Mouse (Mus musculus): ENCODE data around the gene Metap1. TPM values are rescaled to one million over a fixed set of nuclear protein-coding genes. Genes with fewer than 3 reads are reported as not detected.
"Not testable (repeated sequence)": the region's sequence is repeated elsewhere in the genome, so short reads cannot be mapped to it uniquely, and the experiment has no call there.

Gene Metap1
- polyA plus RNA-seq, 1 experiment: 46.9 TPM

DNA sequence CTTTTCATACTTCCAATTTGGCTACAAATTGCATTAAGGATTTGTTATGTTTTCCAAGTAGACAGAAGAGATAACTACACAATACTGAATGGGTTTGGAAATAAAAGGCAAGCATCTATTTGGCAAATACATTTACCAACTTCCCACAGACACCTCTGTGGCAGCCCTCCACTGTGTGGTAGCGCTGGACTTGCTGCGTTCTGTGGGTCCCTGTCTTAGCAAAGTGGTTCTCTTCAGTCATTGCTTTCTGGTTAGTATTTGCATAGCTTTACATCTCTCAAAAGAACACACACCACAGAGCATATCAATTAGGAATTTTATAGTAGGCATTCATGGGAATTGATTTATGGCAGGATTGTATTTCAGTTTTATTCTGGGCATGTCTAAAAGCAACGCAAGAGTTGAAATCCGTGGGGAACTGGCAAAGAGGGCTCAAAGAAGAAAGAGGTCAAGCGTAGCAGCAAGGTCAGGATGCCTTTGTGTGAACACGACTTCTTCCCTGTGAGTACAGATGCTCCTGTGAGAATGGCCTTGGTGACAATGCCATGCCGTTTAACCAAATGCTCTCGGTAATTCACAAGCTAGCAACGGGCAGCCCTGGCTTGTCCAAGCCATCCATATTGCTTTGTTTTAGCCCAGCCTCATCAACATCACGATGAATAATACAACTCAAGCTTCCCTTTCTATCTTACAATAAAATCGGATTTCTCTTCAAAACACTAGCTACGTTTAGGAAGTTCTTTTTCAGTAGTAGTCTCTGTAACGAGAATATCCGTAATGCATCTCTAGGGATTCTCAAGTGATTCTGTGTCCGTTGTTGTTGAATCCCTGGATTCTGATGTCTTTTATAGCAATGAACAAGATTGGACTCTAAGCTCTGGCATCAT is 10.8 kb upstream of the Metap1 start:
- DNase-seq (ENCODE audit: low spot score): no peak

DNA sequence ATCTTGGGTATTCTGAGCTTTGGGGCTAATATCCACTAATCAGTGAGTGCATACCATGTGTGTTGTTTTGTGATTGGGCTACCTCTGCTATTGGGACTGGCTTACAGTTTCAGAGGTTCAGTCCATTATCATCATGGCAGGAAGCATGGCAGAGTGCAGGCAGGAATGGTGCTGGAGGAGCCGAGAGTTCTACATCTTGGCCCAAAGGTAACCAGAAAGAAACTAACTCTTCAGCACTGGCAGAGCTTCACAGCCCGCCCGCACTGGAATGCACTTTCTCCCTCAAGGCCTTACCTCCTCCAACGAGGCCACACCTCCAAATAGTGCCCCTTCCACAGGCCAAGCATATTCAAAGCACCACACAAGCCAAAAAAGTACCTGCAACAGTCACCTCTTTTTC is 9.4 kb upstream of the Metap1 start:
- DNase-seq (ENCODE audit: low spot score): no peak

DNA sequence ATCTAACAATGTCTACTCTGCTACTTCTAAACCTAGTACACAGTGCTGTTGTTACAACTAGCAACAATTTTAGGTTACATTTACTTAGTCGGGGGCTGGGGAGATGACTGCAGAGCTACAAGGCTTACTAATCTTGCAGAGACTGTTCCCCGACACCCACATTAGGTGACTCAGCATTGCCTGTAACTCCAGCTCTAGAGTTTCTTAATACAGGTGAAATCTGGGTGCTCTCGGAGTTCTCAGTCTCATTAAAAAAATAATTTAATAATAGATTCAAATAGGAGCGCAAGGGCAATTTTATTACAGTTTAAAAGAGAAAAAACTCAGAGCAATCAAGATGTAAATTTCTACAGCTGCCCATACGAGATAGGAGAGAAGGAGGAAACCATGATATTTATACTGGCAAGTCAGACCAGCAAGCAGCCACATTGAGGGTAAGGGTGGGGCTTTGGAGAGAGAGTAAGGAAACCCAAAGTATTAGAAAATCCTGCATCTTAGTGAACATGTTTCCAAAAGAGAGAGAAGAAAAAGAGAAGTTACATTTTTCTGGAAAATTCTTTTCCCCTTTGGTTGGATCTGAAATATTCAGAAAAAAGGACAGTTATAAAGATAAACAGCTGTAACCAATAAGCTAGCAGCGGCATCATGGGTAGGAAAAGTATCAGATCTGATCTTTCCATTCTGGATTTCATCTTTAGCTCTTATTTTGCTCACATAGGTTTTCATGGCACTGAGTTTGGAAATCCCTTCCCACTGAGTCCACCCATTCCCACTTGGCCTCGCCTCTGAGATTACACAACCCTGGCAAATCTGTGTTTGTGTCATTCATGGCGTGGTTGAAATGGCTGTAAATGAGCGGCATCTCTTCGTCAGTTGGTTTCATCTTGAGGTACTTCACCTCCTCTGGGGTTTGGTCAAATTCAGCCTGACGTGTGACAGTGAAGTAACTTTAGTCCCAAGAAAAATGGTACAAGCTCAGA is 6.1 kb upstream of the Metap1 start:
- DNase-seq (ENCODE audit: low spot score): no peak

DNA sequence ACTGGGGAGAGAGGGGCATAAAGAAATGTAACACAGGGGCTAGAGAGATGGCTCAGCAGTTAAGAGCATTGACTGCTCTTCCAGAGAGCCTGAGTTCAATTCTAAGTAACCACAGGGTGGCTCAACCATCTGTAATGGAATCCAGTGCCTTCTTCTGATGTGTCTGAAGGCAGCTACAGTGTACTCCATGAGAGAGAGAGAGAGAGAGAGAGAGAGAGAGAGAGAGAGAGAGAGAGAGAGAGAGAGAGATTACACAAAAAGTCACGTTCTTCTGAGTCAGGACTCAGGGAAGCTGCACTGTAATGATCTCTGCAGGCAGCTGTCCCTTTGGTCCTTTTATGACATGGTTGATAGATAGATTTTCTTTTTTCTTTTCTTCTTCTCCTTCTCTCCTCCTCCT is 5.2 kb upstream of the Metap1 start:
- DNase-seq (ENCODE audit: low spot score): no peak

DNA sequence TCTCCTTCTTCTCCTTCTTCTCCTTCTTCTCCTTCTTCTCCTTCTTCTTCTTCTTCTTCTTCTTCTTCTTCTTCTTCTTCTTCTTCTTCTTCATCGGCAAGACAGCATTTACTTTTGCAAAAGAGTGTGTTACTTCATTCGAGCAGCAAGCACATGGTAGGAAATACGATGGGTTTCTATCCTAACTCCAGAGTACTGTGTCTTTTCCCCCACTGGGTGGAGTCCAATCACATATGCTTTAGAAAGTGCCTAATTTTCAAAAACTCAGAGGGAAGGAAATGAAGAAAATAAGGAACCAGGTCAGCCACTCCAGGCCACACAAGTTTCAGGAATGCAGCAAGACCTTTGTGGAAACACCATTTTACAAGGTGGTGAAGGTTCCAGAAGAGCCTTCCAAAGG is 4.4 kb upstream of the Metap1 start:
- no peak for DNase-seq (ENCODE audit: low spot score)

DNA sequence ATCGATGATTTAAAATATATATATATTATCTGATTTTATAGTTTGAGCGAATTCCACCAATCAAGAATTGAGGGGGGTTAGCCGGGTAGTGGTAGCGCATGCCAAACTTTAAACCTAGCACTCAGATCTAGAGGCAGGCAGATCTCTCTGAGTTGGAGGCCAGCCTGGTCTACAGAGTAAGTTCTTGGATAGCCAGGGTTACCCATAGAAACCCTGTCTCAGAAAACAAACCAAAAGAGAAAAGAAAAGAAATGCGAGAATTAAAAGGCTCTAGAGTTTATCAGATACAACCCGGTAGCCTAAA is 671 bp upstream of the Metap1 start:
- DNase-seq (ENCODE audit: low spot score): no peak

DNA sequence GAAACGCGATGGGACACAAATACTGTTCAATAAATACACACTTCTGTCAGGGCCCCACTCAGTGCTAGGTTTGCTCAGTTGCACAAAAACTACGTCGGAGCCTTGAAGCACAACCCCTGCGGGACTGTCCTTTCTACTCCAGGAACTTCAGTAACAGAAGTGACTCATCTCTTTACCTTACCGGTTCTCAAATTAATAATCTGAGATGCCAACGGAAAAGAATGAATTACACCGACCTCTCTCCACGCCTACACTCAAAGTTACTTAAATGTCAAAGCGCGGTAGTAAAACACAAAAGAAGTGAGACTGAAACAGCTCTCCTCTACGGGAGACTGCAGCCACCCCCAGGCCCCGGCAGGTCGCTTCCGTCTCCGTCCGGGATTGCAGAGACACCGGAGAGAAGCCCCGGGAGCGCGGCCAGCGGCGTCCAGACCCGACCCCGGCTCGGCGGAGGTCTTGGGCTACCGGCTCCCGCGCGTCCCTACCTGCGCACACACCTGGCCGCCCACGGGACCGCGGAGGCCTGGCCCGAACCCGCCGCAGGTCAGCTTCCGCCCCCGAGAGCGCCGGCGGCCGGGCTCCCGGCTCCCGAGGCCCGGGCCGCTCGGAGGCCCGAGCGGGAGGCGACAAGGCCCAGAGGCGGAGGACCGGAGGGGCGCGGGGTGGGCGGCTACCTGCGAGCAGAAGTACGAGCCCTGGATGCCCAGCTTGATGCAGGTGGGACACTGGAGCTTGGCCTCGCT is 560 bp downstream of the Metap1 start:
- DNase-seq (ENCODE audit: low spot score): no peak

DNA sequence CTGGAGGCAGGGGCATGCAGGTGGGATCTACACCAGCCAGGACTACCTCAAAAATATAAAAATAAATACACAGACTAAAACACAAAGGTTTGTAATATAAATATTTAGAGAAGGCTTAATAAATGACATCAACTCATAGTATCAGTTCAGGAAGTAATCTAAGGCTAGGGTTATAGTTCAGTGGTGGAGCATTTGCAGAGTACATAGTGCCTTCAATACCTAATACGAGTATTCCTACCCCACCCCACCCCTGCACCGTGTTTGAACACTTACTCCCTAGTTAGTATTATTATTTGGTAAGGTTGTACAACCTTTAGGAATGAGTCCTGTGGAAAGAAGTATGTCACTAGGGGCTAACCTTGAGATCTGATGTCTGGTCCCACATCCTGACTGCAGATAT is 6.1 kb downstream of the Metap1 start:
- DNase-seq (ENCODE audit: low spot score): no peak

DNA sequence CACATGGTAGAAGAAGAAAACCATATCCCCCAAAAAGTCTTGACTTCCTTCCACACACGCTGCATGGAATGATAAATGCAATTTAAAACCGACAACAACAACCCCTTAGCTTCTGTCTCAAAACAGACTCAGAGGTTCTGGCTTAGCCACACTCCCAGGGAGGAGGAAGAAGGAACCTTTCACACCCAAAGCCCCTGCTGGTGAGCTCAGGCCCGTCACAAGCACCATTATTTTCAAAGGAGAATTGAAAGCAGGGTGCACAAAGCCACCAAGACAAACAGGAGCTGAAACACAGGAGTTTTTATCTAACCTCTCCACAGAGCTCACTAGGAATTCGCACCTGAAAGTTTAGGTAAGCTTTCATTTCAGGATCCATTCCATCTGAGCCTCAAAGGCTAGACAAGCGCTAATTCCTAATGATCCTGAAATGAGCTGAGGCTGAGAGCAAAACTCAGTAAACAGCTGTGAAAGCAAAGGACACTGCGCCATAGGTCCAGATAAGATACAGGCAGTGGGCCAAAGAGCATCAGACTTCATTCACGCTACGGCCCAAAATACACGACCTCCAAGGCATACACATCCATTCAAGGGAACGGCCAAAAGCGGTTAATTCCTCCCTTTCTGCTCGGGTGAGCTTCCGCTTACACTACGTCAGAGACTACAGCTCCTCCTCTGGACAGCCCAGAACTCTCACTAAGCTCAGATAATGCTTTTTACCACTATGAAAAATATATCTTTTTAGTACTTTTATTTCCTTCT is 7.6 kb downstream of the Metap1 start:
- DNase-seq (ENCODE audit: low spot score): no peak

DNA sequence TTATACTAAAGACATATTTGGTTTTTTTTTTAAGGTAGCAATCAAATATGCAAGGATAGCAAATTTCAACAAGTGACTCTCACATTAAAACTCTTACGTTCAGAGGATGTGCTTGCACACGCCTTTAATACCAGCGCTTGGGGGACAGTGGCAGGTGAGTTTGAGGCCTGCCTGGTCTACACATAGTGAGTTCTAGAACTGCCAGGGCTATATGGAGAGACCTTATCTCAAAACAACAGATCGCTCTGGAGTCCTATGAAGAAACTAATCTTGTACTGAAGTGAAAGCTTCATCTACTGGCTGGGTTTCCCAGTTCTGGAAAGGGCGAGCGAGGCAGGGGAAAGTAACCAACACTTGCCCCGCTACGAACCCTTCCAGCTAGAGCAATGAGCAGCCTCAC is 9.8 kb downstream of the Metap1 start:
- no peak for DNase-seq (ENCODE audit: low spot score)

DNA sequence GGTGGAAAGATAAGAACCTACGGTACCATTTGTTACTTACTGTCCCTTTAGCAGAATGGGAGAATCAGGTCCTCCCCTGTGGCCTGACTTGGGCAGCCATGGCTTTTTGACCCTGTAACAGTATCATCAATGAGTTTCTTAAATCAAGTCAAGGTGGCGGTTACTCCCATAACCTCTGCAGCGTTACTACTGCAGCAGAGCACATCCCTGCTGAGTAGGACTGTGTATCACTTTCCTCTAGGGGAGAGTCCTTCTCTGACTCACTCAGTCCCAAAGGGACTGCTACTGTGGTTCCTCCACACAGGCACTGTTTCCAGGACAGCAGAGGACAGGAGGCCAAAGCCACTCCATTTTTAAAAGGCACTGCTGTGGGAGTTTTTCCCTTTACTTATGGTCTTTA is 18.2 kb downstream of the Metap1 start:
- DNase-seq (ENCODE audit: low spot score): no peak

DNA sequence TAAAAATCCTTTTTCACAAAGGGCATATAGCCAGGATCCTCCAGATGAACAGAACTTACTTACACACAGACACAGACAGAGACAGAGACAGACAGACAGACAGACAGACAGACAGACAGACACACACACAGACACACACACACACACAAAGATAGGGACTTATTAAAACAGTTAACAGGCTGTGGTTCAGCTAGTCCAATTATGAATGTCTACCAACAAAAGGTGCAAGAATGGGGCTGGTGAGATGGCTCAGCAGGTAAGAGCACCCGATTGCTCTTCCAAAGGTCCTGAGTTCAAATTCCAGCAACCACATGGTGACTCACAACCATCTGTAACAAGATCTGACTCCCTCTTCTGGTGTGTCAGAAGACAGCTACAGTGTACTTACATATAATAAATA is 22.7 kb downstream of the Metap1 start:
- not testable (repeated sequence) for DNase-seq (ENCODE audit: low spot score)

DNA sequence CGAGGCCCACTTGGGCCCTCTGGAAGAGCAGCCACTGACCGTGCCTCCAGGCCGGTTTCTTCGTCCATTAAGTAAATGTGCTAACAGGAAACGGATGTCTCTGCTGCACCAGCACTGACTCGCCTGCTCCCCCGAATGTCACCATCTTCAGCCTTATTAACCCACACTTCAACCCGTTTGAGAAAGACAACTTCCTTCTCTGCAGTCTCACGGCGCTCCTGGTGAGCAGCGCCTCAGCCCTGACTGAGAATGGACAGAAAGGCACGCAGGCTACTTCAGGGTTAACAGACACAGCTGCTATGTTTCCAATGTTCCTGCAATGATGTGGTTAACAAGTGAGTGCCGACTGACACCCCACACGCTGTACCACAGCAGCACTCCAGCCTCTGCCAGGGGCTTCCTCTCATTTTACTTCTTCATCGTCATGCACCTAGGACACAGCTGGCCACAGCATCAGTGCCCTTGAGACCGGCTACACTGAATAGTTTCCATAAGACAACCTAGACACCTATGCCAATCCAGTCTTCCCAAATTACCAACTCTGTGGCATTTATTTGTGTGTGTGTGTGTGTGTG is 24.7 kb downstream of the Metap1 start:
- DNase-seq (ENCODE audit: low spot score): no peak

DNA sequence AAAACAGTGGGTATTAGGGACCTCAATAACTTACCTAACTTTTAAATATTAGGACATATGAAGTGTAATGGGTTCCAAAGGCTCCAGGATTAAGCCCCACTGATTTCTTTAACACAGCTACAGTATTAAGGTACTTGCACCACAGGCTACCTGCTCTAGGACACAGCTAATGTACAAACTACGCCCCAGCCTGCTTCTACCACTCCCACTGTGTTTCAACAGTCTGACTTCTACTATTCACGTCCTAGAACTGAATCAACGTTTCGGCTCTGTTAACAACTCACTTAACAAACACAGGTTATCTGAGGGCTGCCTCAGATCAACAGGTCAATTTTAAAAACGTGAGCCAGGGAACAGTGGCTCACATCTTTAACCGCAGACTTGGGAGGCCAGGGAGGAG is 25.5 kb downstream of the Metap1 start:
- DNase-seq (ENCODE audit: low spot score): no peak

DNA sequence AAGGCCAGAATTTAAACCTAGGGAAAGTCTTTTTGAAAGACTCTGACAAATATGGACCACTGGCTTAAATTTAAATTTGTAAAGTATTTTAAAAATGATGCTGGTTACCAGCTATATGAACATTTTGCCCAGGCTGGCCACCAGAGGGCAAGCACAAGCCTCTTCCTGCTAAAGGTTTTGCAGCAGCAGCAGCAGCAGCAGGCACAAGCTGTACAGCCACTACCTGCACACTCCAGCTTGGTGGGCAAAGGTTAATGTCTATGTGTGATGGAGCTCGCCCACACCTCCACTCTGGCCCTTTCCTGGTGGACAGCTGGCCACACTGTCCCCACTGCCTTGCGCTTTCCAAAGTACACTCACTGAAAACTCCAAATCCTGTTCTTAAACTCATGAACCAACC is 26.2 kb downstream of the Metap1 start:
- DNase-seq (ENCODE audit: low spot score): no peak

DNA sequence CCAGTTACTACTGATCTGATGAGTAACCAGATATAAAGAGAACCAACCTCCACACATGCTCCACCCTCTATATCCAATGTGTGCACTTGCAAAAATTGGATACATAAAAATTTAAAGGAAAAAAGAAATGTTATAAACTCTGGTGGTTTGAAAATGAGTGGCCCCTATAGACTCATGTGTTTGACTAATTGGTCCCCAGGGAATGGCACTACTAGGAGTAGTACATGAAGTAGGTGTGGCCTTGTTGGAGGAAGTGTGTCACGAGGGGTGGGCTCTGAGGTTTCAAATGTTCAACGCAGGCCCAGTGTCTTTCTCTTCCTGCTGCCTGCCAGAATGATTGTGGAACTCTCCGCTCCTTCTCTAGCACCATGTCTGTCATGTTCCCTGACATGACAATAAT is 27.5 kb downstream of the Metap1 start:
- no peak for DNase-seq (ENCODE audit: low spot score)

DNA sequence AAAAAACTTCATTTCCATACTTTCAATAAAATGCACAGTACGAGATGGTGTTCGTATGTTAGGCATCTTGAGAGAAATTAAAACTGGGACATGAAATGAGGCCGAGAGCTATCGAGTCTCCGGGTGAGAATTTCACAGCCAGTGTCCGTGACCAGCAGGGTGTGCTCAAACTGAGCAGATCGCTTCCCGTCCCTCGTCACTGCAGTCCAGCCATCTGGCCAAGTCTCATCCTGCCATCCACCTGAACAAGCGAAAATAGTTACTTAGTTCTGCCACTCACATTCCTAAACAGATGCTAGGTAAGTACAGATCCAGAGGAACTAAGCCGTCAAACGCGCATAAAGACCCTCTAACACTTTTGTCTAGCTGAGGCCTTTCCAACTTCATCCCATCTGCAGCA is 29.1 kb downstream of the Metap1 start:
- DNase-seq (ENCODE audit: low spot score): no peak

DNA sequence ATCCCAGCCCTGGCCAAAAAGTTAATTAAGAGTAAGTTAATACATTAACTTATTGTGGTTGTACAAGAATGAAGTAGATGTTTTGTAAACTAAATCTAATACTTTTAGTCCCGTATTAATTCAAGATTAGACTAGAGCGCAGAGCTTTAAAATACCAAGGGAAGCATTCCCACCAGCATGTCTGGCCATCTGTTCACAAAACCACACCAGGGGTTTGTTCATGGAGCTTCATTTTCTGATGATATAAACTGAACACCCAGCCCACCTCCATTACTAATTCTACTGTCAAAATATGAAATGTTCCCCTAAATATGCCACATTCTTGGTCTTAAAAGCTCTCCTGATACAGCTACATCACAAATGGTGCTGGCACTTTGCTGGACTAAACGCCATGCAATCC is 30.9 kb downstream of the Metap1 start:
- DNase-seq (ENCODE audit: low spot score): no peak

DNA sequence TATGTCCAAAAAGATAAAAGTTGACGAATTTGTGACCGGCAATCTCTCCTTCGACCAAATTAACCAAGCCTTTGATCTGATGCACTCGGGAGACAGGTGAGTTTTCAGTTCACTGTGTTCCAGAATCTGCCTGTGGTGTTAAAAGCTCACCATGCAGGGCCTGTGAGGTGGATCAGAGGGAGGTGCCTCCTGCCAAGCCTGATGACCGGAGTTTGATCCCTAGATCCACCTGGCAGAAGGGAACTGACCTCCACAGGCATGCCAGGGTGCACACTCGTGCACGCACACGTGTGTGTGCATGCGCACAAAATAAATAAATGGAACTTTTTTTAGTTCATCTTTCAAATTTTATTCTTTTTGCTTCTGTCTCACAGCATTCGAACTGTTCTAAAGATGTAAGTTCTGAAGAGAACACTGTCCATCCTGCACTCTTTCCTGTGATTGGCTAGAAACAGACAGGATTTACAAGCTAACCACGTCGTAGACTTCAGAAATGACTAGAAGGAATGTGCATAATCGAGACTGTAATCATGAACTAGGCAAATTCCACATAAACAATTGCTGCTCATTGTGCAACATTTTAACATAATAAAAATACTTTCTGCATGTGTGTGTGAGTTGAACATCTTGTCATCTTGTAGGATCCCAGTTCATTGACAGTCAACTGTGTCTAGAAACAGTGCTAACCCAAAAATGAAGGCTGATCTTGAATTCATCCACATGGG is 34.4 kb downstream of the Metap1 start:
- no peak for DNase-seq (ENCODE audit: low spot score)

DNA sequence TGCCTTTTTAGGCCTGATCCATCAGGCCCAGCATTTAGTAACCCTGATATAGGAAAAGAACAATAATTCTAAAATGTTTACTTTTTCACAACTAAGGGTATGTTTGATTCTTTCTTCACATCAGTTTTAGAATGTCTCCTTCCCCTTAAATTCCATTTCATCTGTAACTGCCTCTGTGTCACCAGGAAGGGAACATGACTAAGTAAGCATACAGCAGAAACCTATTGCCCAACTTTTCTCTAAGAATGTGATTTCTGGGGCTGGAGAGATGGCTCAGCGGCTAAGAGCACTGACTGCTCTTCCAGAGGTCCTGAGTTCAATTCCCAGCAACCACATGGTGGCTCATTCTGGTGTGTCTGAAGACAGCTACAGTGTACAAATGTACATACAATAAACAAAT is 35.1 kb downstream of the Metap1 start:
- DNase-seq (ENCODE audit: low spot score): no peak

DNA sequence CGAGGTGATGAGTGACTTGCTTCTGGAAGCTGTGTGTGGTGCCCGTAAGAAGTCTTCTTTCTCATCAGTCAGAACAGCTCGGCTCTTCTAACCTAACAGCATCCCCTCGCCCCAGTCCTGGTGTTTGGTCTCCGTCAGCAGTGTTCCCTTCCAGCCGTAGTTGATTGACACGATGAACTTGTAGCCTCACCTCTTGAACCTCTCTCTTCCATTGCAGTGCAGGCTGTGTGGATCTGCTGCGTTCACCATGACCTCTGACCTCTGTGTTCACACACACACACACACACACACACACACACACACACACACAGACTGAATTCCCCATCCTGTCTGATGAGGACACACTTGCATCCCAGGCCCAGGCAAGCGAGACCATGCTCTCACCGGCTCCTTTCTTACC is 37.1 kb downstream of the Metap1 start:
- no peak for DNase-seq (ENCODE audit: low spot score)

Measured in urinary bladder, adult 2 months (tissue).